Mouse (Mus musculus): ENCODE data around the gene Magi2. TPM values are rescaled to one million over a fixed set of nuclear protein-coding genes. Genes with fewer than 3 reads are reported as not detected.
"Not testable (repeated sequence)": the region's sequence is repeated elsewhere in the genome, so short reads cannot be mapped to it uniquely, and the experiment has no call there.

Gene Magi2
- polyA plus RNA-seq, 1 experiment from 2014 or later: 3.3 TPM

DNA sequence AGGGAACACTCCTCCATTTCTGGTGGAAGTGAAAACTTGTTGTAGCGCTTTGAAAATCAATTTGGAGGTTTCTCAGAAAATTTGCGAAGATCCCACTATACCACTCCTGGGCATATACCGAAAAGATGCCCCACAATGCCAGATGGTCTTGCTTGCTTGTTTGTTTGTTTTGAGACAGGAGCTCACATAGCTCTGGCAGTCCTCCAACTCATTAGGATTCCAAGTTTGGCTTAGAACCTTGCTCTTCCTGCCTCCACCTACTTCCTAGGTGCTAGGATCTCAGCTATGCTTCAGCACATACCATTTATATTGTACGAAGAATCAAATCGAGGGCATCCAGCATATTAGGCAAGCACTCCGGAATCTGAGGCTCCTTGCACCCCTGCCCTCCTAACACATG is 79.8 kb downstream of the Magi2 start:
- 92% methylated on average over 6 of the region's 6 CpGs for WGBS
- no peaks in the 10 kb centered on the region for H3K9me3 ChIP-seq (replicated peaks)
- H3K4me3 ChIP-seq: no peak overlapping the region
- no peak for DNase-seq (ENCODE audit: low spot score)
- no peak overlapping the region for H3K27ac ChIP-seq
- H3K4me1 ChIP-seq: no peaks in the 10 kb centered on the region
- no peaks in the 10 kb centered on the region for H3K36me3 ChIP-seq
- H3K27me3 ChIP-seq (ENCODE audit: low read depth, poor library complexity, severe bottlenecking): no peaks in the 10 kb centered on the region

DNA sequence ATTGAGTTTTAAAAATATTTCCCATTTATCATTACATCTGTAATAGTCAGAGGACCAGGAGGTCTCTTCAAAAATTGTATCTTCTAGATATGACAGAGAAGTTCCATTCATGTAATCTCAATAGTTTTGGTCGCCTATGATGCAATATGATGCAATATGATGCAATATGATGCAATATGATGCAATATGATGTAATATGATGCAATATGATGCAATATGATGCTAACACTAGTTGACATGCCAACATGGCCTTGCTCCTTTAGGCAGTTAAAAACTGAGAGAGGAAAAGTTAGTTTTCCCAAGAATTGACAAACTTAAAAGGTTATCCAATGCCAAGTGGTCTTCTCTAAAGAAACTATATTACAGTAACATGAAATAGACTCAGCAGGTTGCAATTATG is 83.0 kb downstream of the Magi2 start:
- 73% methylated on average over 1 of the region's 1 CpGs for WGBS
- H3K4me1 ChIP-seq: no peaks in the 10 kb centered on the region
- H3K27me3 ChIP-seq (ENCODE audit: low read depth, poor library complexity, severe bottlenecking): no peaks in the 10 kb centered on the region
- no peak overlapping the region for H3K27ac ChIP-seq
- H3K36me3 ChIP-seq: no peaks in the 10 kb centered on the region
- no peaks in the 10 kb centered on the region for H3K9me3 ChIP-seq (replicated peaks)
- H3K4me3 ChIP-seq: no peak overlapping the region
- no peak for DNase-seq (ENCODE audit: low spot score)

DNA sequence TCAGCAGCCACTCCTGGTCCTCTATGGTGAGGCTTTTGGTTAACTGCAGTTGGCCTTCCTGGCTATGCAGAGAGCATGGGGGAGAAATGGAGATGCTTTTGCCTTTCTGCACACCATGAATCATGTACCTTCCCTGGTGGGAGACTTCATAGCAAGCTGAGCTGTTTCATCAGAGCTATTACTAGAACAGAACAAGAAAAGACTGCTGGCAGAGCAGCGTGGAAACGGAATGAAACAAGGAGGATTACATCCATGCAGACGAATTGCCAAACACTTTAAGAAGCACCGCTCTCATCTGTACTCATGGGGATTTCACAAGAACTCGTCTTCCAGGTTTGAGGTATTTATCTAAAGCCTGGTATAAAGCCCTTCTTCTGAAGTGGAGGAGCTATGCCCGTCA is 95.7 kb downstream of the Magi2 start:
- Histone ChIP-seq H3K27ac (no peak overlapping the region), H3K4me3 (no peak overlapping the region), H3K4me1 (no peaks in the 10 kb centered on the region), H3K9me3 (replicated peaks) (no peaks in the 10 kb centered on the region), H3K36me3 (no peaks in the 10 kb centered on the region), H3K27me3 (ENCODE audit: low read depth, poor library complexity, severe bottlenecking) (no peaks in the 10 kb centered on the region)
- WGBS: 87% methylated on average over 6 of the region's 6 CpGs
- DNase-seq (ENCODE audit: low spot score): no peak

DNA sequence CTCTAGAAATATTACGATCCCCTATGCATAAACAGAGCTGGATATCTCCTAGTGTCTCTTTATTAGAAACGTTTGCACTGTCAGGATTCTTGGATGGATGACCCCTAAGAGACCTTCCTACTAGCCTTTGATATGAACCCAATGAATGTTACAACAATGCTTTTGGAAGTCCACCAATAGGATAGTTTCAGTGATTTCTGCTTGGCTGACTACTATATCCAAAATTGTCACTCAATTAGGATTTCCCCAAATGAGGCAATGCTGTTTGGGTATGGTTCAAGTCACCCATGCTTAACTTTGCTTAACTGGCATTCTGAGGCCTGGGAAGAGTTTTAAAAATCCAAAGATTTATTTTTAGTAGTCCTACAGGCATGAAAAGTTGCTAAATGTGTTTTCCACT is 110.7 kb downstream of the Magi2 start:
- 83% methylated on average over 2 of the region's 2 CpGs for WGBS
- H3K27me3 ChIP-seq (ENCODE audit: low read depth, poor library complexity, severe bottlenecking): no peaks in the 10 kb centered on the region
- no peak overlapping the region for H3K27ac ChIP-seq
- H3K4me3 ChIP-seq: no peak overlapping the region
- no peaks in the 10 kb centered on the region for H3K4me1 ChIP-seq
- H3K36me3 ChIP-seq: no peaks in the 10 kb centered on the region
- DNase-seq (ENCODE audit: low spot score): no peak
- H3K9me3 ChIP-seq (replicated peaks): no peaks in the 10 kb centered on the region

DNA sequence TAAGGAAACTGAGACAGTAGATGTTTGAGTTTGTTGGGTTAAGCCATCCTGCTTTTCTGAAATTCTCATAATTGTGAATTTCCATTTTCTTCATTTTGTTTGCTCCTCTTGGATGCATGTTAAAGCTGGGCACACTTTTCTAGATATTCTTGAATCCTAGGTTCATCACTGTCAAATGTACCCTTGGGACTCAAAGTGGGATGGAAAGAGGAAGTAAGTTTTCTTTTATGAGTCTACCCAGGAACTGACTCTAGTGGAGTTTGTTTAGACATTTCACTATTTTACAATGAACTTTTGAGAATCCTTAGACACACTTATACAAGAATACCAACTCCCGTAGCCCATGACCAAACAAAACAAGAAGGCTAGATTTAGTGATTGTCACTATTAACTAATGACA is 141.3 kb downstream of the Magi2 start:
- Histone ChIP-seq H3K27ac (no peak overlapping the region), H3K4me3 (no peak overlapping the region), H3K4me1 (no peaks in the 10 kb centered on the region), H3K36me3 (no peaks in the 10 kb centered on the region), H3K9me3 (replicated peaks) (no peaks in the 10 kb centered on the region), H3K27me3 (ENCODE audit: low read depth, poor library complexity, severe bottlenecking) (no peaks in the 10 kb centered on the region)
- WGBS: 88% methylated on average over 1 of the region's 1 CpGs
- no peak for DNase-seq (ENCODE audit: low spot score)

DNA sequence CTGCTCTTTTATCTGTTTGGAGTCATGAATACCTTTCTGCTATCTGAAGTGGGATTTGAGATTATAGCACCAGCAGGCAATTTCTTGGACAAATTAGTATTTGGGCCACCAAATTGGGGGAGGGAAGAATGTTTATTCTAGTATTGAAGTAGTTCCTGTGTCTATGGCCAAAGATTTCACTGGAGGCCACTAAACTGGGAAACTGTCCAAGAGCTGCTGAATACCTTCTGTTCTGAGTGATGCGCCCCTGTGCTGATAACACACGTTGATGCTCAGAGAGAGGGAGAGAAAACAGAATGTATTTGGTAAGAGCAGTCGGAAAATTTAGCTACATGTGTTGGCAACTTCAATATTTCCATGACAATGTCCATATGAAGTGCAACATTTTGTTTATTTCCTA is 169.0 kb downstream of the Magi2 start:
- DNase-seq (ENCODE audit: low spot score): no peak
- H3K27me3 ChIP-seq (ENCODE audit: low read depth, poor library complexity, severe bottlenecking): no peaks in the 10 kb centered on the region
- no peak overlapping the region for H3K4me3 ChIP-seq
- 84% methylated on average over 3 of the region's 3 CpGs for WGBS
- H3K27ac ChIP-seq: no peak overlapping the region
- H3K4me1 ChIP-seq: no peaks in the 10 kb centered on the region
- H3K36me3 ChIP-seq: no peaks in the 10 kb centered on the region
- no peaks in the 10 kb centered on the region for H3K9me3 ChIP-seq (replicated peaks)

DNA sequence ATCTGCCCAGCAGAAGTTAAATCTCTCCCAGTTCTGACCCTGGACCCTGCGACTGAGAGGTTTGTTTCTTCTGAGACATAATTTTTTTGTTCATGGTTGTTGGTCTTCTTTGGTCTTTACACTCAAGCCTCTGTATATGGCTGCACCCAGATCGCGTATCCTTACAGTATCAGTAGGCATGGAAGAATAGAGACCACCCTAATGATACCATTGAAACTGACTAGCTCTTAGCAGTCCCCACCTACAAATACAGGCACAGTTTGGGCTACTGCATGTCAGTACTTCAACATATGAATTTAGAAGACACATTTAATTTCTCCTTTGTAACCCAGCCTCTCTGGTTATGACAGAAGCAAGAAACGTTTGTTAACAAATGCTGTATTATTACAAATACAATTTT is 173.5 kb downstream of the Magi2 start:
- no peaks in the 10 kb centered on the region for H3K27me3 ChIP-seq (ENCODE audit: low read depth, poor library complexity, severe bottlenecking)
- no peaks in the 10 kb centered on the region for H3K36me3 ChIP-seq
- no peak overlapping the region for H3K4me3 ChIP-seq
- H3K27ac ChIP-seq: no peak overlapping the region
- no peaks in the 10 kb centered on the region for H3K9me3 ChIP-seq (replicated peaks)
- WGBS: 95% methylated on average over 4 of the region's 4 CpGs
- no peak for DNase-seq (ENCODE audit: low spot score)
- H3K4me1 ChIP-seq: no peaks in the 10 kb centered on the region

DNA sequence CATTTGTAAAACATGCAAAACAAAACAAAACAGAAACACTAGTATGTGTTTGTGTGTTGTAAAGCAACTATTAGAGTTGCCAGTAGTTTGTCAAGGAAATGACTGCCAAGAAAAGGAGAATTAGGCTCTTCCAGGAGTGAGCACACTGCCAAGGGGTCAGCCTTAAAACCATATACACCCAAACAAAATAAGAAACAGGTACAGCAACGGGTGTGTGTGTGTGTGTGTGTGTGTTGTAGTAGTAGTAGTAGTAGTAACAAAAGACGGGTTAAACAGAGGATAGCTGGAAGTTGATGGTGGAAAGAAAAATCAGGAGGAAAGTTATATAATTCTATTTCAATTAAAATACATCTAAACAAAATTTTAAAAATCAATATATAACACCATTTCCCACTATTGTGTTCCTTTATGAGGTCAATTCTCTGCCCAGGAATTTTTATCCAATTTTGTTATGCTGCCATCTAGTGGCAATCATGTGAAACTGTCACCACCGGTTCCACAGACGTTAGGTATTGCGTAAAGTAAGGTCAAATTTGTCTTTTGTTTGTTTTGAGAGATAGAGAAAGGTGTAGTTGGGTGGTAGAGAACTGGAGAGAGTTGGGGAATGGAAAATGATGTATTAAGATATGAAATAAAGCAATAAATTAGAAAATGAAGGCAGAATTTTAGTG is 174.0 kb downstream of the Magi2 start:
- Histone ChIP-seq H3K27me3 (ENCODE audit: low read depth, poor library complexity, severe bottlenecking) (no peaks in the 10 kb centered on the region), H3K4me1 (no peaks in the 10 kb centered on the region), H3K36me3 (no peaks in the 10 kb centered on the region), H3K4me3 (no peak overlapping the region), H3K27ac (no peak overlapping the region), H3K9me3 (replicated peaks) (no peaks in the 10 kb centered on the region)
- 53% methylated on average over 5 of the region's 5 CpGs for WGBS
- no peak for DNase-seq (ENCODE audit: low spot score)

DNA sequence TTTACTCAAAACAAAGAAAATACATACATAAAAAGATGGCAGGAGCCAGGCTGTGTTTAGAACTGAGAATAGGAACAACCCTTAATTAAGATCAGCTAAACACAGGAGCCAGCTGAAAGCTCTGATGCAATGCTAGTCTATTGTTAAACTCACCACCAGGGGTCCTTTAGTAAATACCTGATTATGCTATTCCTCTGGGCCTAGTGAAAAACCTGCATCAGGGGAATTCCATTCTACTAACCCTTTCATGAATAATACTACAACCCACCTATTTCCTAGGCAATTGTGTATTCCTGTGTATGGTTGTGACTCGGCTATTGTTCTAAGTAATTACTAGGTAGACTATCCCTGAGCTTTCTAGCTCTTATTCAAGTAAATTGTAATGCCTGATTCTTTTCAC is 177.4 kb downstream of the Magi2 start:
- H3K36me3 ChIP-seq; H3K27ac ChIP-seq; H3K4me1 ChIP-seq; H3K27me3 ChIP-seq (ENCODE audit: low read depth, poor library complexity, severe bottlenecking); H3K9me3 ChIP-seq (replicated peaks); H3K4me3 ChIP-seq; DNase-seq (ENCODE audit: low spot score): not testable (repeated sequence)
- WGBS: 92% methylated on average over 1 of the region's 1 CpGs

DNA sequence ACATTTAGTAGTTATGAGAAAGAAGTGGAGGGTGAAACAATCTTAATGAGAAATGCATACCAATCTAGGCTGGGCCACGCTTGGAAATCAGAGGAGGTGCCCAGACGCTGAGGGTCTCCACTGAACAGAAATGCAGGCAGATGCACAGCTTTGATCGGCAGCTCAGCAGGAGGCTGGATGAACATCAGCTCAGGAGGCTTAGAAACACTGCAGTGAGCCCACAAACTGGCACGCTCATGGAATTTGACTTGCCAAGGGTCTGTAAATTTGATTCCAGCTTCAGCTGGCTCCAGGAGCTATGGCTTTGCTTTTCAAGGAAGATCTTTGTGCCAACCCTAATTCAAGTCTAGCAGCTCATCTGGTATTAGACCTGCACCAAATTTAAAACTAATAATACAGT is 187.7 kb downstream of the Magi2 start:
- Histone ChIP-seq H3K27ac (no peak overlapping the region), H3K9me3 (replicated peaks) (no peaks in the 10 kb centered on the region), H3K36me3 (no peaks in the 10 kb centered on the region), H3K27me3 (ENCODE audit: low read depth, poor library complexity, severe bottlenecking) (no peaks in the 10 kb centered on the region), H3K4me1 (no peaks in the 10 kb centered on the region), H3K4me3 (no peak overlapping the region)
- no peak for DNase-seq (ENCODE audit: low spot score)
- WGBS: 76% methylated on average over 4 of the region's 4 CpGs

DNA sequence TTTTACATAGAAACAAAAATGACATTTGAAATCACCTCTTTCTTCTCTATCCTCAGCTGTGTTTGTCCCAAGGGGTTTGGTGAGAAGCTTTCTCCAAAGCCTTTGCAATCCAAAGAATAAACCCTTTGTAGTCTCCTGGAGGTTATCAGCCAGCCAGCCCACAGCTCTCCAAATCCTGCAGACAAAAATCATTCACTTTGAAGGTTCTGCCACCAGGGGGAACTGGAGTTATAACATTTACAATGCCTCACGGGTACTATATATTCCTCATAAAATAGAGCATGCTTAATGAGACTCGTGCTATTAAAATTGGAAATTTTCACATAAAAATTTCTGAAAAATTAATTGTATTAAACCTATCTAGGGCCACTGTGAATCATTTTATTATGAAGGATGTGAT is 202.5 kb downstream of the Magi2 start:
- H3K36me3 ChIP-seq: no peaks in the 10 kb centered on the region
- no peaks in the 10 kb centered on the region for H3K27me3 ChIP-seq (ENCODE audit: low read depth, poor library complexity, severe bottlenecking)
- 49% methylated on average over 2 of the region's 2 CpGs for WGBS
- DNase-seq (ENCODE audit: low spot score): peak; percentile 31
- H3K9me3 ChIP-seq (replicated peaks): no peaks in the 10 kb centered on the region
- H3K27ac ChIP-seq: no peak overlapping the region
- H3K4me1 ChIP-seq: no peaks in the 10 kb centered on the region
- no peak overlapping the region for H3K4me3 ChIP-seq

DNA sequence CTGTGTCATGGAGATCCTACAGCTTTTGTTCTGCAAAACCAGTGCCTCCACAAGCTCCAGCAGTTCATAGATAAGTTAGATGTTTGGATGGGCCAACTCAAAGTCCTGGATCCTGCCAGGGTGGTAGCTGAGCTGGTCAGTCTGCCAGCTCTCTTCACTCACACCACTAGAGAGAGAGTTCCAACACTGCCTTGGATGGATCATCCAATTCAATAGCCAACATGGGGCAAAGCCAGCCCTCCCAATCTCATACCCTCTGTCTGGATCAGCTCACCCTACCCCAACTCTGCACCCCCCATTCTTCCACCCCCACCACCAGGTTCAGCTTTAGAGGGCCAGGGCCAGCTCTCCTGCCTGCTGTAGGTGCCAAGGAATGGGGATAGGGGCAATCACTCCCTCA is 235.7 kb downstream of the Magi2 start:
- H3K4me1 ChIP-seq: no peaks in the 10 kb centered on the region
- H3K27ac ChIP-seq: no peak overlapping the region
- no peaks in the 10 kb centered on the region for H3K27me3 ChIP-seq (ENCODE audit: low read depth, poor library complexity, severe bottlenecking)
- no peak overlapping the region for H3K4me3 ChIP-seq
- DNase-seq (ENCODE audit: low spot score): no peak
- H3K36me3 ChIP-seq: no peaks in the 10 kb centered on the region
- H3K9me3 ChIP-seq (replicated peaks): no peaks in the 10 kb centered on the region

DNA sequence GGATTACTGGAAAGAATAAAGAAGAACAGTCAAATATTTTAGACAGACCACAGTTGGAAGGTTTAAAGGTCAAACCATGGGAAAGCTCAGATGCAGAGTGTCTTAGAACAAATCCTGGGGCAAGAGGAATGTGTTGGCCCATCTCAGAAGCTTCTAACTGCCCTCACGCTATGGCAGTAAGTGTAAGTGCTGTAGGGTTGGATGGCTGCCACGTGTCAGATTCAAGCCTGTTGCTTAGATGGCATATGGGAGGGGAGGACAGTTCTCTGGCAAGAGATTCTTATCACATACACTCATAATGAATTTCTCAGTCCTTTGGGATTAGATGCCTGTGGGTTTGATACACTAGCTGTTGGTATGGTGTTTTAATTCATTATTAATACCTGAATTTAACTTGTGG is 238.5 kb downstream of the Magi2 start:
- H3K9me3 ChIP-seq (replicated peaks): no peaks in the 10 kb centered on the region
- no peak overlapping the region for H3K4me3 ChIP-seq
- H3K27ac ChIP-seq: no peak overlapping the region
- DNase-seq (ENCODE audit: low spot score): no peak
- no peaks in the 10 kb centered on the region for H3K36me3 ChIP-seq
- no peaks in the 10 kb centered on the region for H3K27me3 ChIP-seq (ENCODE audit: low read depth, poor library complexity, severe bottlenecking)
- WGBS: 62% methylated on average over 2 of the region's 2 CpGs
- no peaks in the 10 kb centered on the region for H3K4me1 ChIP-seq

DNA sequence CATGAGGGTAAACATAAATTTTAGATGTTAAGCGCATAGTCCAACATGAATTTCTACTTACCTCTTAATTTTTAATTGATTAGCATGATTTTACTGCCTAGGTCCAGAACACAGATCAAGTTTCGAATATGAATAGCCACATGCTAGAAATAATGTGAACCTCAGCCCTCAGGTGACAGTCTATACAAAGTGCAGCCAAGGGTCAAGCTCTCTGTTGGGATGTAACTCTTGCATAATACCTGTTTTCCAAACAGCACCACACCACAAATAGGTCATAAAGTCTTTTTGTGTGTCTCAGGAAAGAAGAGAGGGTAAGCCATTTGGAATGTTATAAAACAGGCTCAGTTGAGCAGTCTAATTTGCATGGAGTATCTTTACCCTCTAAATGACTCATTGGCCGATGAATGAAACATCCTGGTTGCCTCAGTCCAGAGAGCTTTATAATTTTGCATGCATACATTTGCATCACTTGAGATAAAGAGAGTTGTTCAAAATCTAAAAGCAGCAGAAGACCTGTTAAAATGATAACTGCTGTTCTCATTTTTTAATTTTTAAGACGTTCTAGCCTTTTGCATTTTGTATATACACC is 246.1 kb downstream of the Magi2 start:
- no peak for DNase-seq (ENCODE audit: low spot score)
- H3K4me1 ChIP-seq: no peaks in the 10 kb centered on the region
- no peak overlapping the region for H3K27ac ChIP-seq
- no peak overlapping the region for H3K4me3 ChIP-seq
- WGBS: 86% methylated on average over 4 of the region's 4 CpGs
- no peaks in the 10 kb centered on the region for H3K36me3 ChIP-seq
- H3K27me3 ChIP-seq (ENCODE audit: low read depth, poor library complexity, severe bottlenecking): no peaks in the 10 kb centered on the region
- no peaks in the 10 kb centered on the region for H3K9me3 ChIP-seq (replicated peaks)
